Mouse (Mus musculus) ES-Bruce4 (cell line): ENCODE data around the gene Spout1. TPM values are rescaled to one million over a fixed set of nuclear protein-coding genes. Genes with fewer than 3 reads are reported as not detected.

Experiments used
- H3K27ac ChIP-seq: 2 replicates; pipeline ENCODE4 v1.5.1; 2012; ENCODE audit warnings: low read length, inconsistent platforms; ENCODE audit not compliant: insufficient read depth
- H3K27me3 ChIP-seq: 2 replicates; pipeline ENCODE4 v1.6.1; 2012; ENCODE audit warnings: mild to moderate bottlenecking, low read length, inconsistent platforms; ENCODE audit not compliant: control insufficient read depth, poor library complexity, insufficient read depth, severe bottlenecking
- H3K36me3 ChIP-seq: 2 replicates; pipeline ENCODE4 v1.6.1; 2012; ENCODE audit warnings: inconsistent platforms, mild to moderate bottlenecking, low read length, moderate library complexity; ENCODE audit not compliant: control insufficient read depth, poor library complexity, insufficient read depth, severe bottlenecking
- H3K4me1 ChIP-seq: one replicate; pipeline ENCODE4 v1.8.1; 2011; ENCODE audit warnings: low read length; ENCODE audit not compliant: control insufficient read depth, insufficient read depth
- H3K4me3 ChIP-seq: 2 replicates; pipeline ENCODE4 v1.5.1; 2011; ENCODE audit warnings: low read depth, mild to moderate bottlenecking, low read length
- H3K9ac ChIP-seq: 2 replicates; pipeline ENCODE4 v1.6.1; 2012; ENCODE audit warnings: low read depth, mild to moderate bottlenecking, inconsistent platforms; ENCODE audit not compliant: poor library complexity, severe bottlenecking
- H3K9me3 ChIP-seq: replicated peaks from 2 replicates; pipeline ENCODE4 v1.6.1; 2012; ENCODE audit warnings: mild to moderate bottlenecking, low read length, inconsistent platforms; ENCODE audit not compliant: control insufficient read depth, poor library complexity, insufficient read depth, severe bottlenecking
- CTCF ChIP-seq: IDR thresholded peaks from one replicate; pipeline ENCODE4 v1.8.1; 2011; ENCODE audit warnings: low read depth, low read length
- EP300 ChIP-seq: IDR thresholded peaks from 2 replicates; pipeline ENCODE4 v1.6.1; 2011; ENCODE audit warnings: low read depth, low read length; ENCODE audit not compliant: insufficient read depth
- POLR2A ChIP-seq: IDR thresholded peaks from one replicate; pipeline ENCODE4 v1.8.1; 2011; ENCODE audit warnings: low read length; ENCODE audit not compliant: insufficient read depth
- polyA plus RNA-seq: library from polyadenylated mRNA; stranded (reverse); fragments of >200 nt; gene quantifications from 2 replicates; pipeline ENCODE4 v1.2.4, GENCODE M21; 2011; ENCODE audit warnings: low read depth; ENCODE audit not compliant: missing spikeins, insufficient read depth, insufficient read length

Spout1 gene
- polyA plus RNA-seq, 1 experiment = 45.9 TPM

DNA sequence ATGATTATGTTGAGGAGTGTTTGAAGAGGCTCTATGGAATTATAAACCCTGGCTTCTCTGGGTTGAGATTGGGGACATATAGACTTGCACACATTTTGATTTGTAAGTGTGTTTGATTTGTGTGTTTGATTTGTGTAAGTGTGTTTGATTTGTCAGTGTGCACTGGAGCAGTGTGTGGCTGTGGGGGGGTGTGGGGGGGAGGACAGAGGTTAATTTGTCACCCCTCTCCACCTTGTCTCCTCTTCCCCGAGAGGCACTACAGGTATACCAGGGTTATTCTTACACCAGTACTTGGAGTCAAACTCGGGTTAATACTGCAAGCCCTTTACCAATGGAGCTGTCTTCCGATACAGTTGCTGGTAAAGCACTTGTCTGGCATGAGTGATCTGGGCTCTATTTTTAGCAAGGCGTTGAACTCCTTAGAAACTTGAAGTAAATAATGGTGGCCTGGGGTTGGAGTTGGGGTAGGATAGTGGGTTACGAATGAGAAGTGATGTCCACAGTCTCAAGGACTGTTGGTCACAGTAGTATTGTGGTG is 22.2 kb upstream of the Spout1 start:
- Histone ChIP-seq H3K27ac (no peak overlapping the region), H3K4me3 (no peak overlapping the region), H3K9me3 (no peaks in the 10 kb centered on the region), H3K4me1 (peaks cover 2% of the 10 kb centered on the region), H3K9ac (no peak overlapping the region), H3K36me3 (no peaks in the 10 kb centered on the region), H3K27me3 (no peaks in the 10 kb centered on the region)
- no peak for TF ChIP-seq POLR2A
- no peak for TF ChIP-seq CTCF
- TF ChIP-seq EP300 = no peak

DNA sequence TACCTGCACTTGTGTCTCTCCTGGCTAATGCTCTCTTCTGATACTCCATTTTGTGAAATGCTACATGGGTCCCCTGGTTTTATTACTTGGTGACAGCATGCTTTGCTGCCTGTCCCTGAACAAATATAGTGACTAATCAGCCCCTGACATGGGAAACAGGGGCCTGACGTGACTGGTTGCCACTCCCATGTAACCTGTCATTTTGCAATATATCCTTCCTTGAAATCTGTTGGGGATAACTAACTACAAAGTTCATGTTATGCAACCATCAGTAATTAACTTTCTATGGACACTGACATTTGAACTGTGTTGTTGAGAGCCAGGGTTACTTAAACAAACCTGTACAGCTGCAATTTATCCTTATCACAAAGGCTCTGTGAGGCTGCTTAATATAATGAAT is 21.7 kb upstream of the Spout1 start:
- H3K4me1 ChIP-seq = peaks cover 2% of the 10 kb centered on the region
- H3K27me3 ChIP-seq = no peaks in the 10 kb centered on the region
- H3K27ac ChIP-seq = no peak overlapping the region
- H3K9ac ChIP-seq = no peak overlapping the region
- H3K36me3 ChIP-seq = no peaks in the 10 kb centered on the region
- H3K4me3 ChIP-seq = no peak overlapping the region
- H3K9me3 ChIP-seq = no peaks in the 10 kb centered on the region
- TF ChIP-seq EP300 (no peak), POLR2A (no peak), CTCF (no peak)

DNA sequence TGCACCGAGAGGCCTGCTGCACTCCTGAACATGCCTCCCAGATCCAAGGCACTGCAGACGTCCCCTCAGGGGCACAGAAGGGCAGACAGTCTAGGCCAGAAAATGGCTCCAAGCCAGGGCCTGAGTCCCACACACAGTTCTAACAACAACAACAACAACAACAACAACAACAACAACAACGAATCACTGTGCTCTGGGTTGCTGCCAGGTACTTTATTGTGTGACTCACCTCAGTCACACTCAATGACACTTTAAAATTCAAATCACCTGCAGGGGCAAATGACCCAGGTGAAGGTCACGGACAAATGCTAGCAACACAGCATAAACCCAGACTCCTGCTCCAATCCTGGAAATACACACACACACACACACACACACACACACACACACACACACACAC is 19.8 kb upstream of the Spout1 start:
- H3K4me3 ChIP-seq = no peak overlapping the region
- no peaks in the 10 kb centered on the region for H3K9me3 ChIP-seq
- no peaks in the 10 kb centered on the region for H3K27me3 ChIP-seq
- H3K4me1 ChIP-seq = peaks cover 4% of the 10 kb centered on the region
- TF ChIP-seq CTCF = no peak
- no peak for TF ChIP-seq POLR2A
- no peak for TF ChIP-seq EP300
- no peak overlapping the region for H3K9ac ChIP-seq
- H3K27ac ChIP-seq = no peak overlapping the region
- H3K36me3 ChIP-seq = no peaks in the 10 kb centered on the region

DNA sequence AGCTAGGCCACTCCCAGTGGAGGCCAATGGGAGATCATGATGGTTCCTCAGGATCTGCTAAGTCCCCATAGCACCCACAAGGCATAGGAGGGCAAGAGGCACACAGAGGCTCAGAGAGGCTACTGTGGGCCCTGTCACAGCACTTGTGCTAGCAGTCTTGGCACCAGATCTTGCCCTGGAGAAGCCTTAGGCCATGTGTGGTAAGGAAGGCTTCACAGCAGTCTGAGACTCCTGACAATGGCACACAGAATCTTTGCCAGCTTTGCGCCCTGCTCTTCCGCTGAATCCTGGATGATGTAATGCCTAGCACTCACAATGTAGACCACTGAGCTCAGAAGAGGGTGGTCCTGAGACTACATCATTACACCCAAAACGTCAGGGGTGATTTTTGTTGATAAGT is 16.4 kb upstream of the Spout1 start:
- H3K4me1 ChIP-seq = peaks cover 7% of the 10 kb centered on the region
- H3K9me3 ChIP-seq = no peaks in the 10 kb centered on the region
- no peaks in the 10 kb centered on the region for H3K27me3 ChIP-seq
- H3K27ac ChIP-seq = no peak overlapping the region
- no peak for TF ChIP-seq POLR2A
- no peak for TF ChIP-seq EP300
- TF ChIP-seq CTCF = no peak
- H3K9ac ChIP-seq = no peak overlapping the region
- H3K4me3 ChIP-seq = no peak overlapping the region
- no peaks in the 10 kb centered on the region for H3K36me3 ChIP-seq

DNA sequence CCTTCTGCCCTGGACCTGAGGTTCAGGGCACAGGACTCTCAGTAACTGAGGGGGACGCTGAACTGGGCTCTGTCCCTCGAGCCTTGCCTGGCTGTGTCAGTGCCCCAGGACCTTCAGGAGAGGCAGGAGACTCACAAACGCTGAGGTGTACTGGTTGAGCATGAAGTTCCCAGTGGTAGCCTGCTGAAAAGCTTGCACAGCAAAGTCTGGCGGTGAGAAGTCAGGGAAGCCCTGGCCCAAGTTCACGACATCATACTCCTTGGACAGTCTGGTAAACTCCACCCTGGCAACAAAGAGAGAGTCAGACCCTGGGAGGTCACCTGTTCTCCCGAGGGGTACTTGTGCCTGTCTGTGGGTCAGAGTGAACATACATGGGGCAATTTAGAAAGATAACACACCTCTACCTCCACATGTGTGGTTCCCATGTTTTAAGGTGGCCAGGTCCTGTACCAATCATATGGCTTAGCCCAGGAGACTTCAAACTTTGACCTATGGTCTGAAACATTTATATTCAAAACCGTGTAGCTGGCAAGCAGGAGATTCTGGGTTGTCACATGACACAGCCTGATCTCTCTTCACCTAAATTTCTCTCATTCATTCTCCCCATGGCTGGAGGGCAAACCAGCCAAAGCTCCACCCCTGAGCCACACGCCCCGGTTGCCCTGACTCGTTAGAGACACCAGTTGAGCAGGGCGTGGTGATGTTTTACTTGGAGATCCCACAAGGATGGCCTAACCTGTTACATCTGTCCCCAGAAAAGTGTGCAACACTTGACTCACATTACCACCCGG is 13.7 kb upstream of the Spout1 start:
- TF ChIP-seq EP300 (no peak), CTCF (no peak), POLR2A (no peak)
- no peak overlapping the region for H3K27ac ChIP-seq
- no peaks in the 10 kb centered on the region for H3K27me3 ChIP-seq
- no peaks in the 10 kb centered on the region for H3K36me3 ChIP-seq
- H3K4me3 ChIP-seq = no peak overlapping the region
- no peaks in the 10 kb centered on the region for H3K9me3 ChIP-seq
- no peak overlapping the region for H3K9ac ChIP-seq
- H3K4me1 ChIP-seq = peaks cover 7% of the 10 kb centered on the region

DNA sequence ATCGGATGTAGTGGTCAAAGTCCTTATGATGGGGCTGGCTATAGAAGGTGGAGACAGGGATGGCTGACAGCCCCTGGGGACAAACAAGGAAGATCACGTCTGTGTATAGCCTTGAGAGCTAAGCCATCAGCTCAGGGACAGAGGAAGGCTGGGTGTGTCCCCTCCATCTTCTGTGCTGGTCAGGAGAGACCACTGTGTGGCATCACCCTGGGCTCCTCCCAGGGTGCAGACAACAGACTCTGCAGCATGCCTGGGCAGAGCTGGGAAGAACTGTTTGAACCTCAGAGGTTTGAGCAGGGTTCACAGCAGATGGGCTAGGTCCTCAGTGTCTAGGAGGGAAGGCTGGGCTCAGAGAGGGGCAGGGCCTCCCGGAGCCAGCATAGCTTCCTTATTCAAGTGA is 7.4 kb upstream of the Spout1 start:
- no peak for TF ChIP-seq EP300
- no peak for TF ChIP-seq CTCF
- no peak for TF ChIP-seq POLR2A
- Histone ChIP-seq H3K4me1 (no peaks in the 10 kb centered on the region), H3K27me3 (no peaks in the 10 kb centered on the region), H3K9ac (no peak overlapping the region), H3K9me3 (no peaks in the 10 kb centered on the region; the same call in 1 of the 2 replicates), H3K4me3 (no peak overlapping the region), H3K36me3 (no peaks in the 10 kb centered on the region), H3K27ac (no peak overlapping the region)
